Mouse (Mus musculus): ENCODE results near the gene Ostc.

DNA sequence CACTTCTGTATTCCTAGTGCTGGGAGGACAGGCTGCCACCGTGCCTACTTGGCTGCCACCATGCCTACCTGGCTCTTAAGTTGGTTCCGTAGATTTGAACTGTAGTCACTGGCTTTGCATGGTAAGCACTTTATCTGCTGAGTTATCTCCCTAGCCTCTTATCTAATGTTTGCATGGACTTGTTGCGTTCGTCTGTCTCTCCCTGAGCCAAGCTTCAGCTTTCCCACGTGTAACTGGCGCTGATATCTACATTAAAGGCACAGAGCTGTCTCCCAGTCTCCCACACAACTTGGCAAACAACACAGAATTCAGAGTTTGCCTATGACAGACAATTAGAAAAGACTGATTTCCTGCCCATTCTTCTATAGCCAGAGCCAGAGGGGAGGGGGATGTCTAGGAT is 48.6 kb downstream of the Ostc start:
- no peak for TF ChIP-seq CTCF (IDR thresholded peaks at IDR 0.05)
- no peak for TF ChIP-seq EP300 (IDR thresholded peaks at IDR 0.05)

Measured in lung, postnatal 0 days (tissue).